ENCODE assay signal across 8 mouse cellular contexts in the genomic region with DNA sequence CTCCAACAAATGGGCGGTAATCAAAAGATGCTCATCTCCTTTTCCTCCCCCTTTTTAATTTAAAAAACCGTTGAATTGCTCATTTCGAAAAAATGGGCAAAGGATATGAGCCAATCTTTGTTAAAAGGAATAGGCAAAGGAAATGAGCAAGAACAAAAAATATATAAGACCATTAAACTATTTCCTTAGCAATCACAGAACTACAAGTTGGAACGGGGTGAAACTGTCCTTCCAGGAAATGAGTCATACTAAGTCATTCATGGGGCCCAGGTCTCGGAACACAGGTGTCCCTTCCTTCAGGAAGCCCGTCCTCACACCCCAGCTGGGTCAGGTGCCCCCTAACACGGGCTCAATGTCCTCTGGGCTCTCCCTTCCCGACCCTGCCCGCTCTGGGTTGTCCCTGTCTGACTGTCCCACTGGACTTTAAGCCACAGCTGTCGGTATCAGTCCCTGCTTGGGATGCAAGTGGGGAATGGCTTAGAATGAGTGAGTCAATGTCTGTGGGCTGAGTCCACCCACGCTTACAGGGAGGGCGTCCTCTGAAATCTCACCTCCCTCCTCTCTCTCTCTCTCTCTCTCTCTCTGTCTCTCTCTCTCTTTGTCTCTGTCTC. TPM values are rescaled to one million over a fixed set of nuclear protein-coding genes. Genes with fewer than 3 reads are reported as not detected.
DNase-seq lines count a peak whose midpoint lies in the region; ATAC-seq and TF ChIP-seq lines count a peak whose summit lies in the region.

A gene (plus strand): TSS at position 542 of the 611 bp plus-strand sequence.

- peak within 1 kb of the TSS; percentile 78 for H3K9ac ChIP-seq in heart, adult 2 months (ENCODE audit: low read depth, low read length)
- peak within 1 kb of the TSS; percentile 74 for H3K9ac ChIP-seq in midbrain, embryonic 13.5 days (replicated peaks)

- WGBS in heart, adult 2 months, result 12% methylated on average over 12 of the region's 12 CpGs
- WGBS in midbrain, embryonic 13.5 days, result 24% methylated on average over 12 of the region's 12 CpGs

- no peaks in the 10 kb centered on the region for H3K36me3 ChIP-seq in heart, adult 2 months (ENCODE audit: control insufficient read depth, insufficient read depth, low read length)
- H3K36me3 ChIP-seq in midbrain, embryonic 13.5 days, result peaks cover 14% of the 10 kb centered on the region

- peak within 1 kb of the TSS; percentile 87 for H3K4me3 ChIP-seq in heart, adult 2 months
- peak within 1 kb of the TSS; percentile 64 for H3K4me3 ChIP-seq in midbrain, embryonic 13.5 days (replicated peaks)

- peak within 1 kb of the TSS; percentile 92 for H3K27ac ChIP-seq in heart, adult 2 months
- H3K27ac ChIP-seq in midbrain, embryonic 13.5 days, result peak within 1 kb of the TSS; percentile 89

- no peak for TF ChIP-seq CTCF in heart, adult 2 months (IDR thresholded peaks at IDR 0.05)

- no peaks in the 10 kb centered on the region for H3K79me2 ChIP-seq in heart, adult 2 months (replicated peaks; ENCODE audit: control insufficient read depth, insufficient read depth, low read length)

- peak; percentile 19 for ATAC-seq in midbrain, embryonic 13.5 days

- H3K9me3 ChIP-seq in midbrain, embryonic 13.5 days, result no peaks in the 10 kb centered on the region

- peaks cover 12% of the 10 kb centered on the region for H3K4me1 ChIP-seq in heart, adult 2 months (ENCODE audit: control insufficient read depth, insufficient read depth, low read length)
- H3K4me1 ChIP-seq in midbrain, embryonic 13.5 days (replicated peaks), result peaks cover 32% of the 10 kb centered on the region

- TF ChIP-seq POLR2A in heart, adult 2 months (IDR thresholded peaks at IDR 0.05; ENCODE audit: insufficient read depth, low read depth, low read length), result no peak

- no peak for DNase-seq in adrenal gland, adult 18-20 months (ENCODE audit: low spot score in 2 of 2)
- no peak for DNase-seq in adrenal gland, adult (ENCODE audit: inconsistent age in 2 of 2, low spot score in 1 of 2)
- no peak for DNase-seq in thymus, postnatal 0 days (ENCODE audit: low spot score)
- no peak for DNase-seq in thymus, adult 18-20 months
- DNase-seq in heart, adult 2 months, result peak in 1 of 2 experiments; percentile 53
- DNase-seq in layer of hippocampus, postnatal 10 days (ENCODE audit: low spot score in 2 of 2), result no peak
- DNase-seq in c-Kit-positive CD71-positive TER-119-positive erythroid progenitor cells, embryonic 14.5 days (ENCODE audit: low spot score), result no peak

- H3K27me3 ChIP-seq in heart, adult 2 months (ENCODE audit: control insufficient read depth, insufficient read depth, low read length), result no peaks in the 10 kb centered on the region
- peaks cover 14% of the 10 kb centered on the region for H3K27me3 ChIP-seq in midbrain, embryonic 13.5 days

- intact Hi-C loops in heart, adult 2 months (cut with DNase I), result loop anchor here (2.0 to 5.0 kb wide), 2 partner anchors 16 to 117 kb away; a partner anchor contains a TSS

- TF ChIP-seq EP300 in heart, adult 2 months (IDR thresholded peaks at IDR 0.05; ENCODE audit: insufficient read depth, low read depth, low read length), result no peak

- peak within 1 kb of the TSS; percentile 69 for H3K4me2 ChIP-seq in midbrain, embryonic 13.5 days (replicated peaks)

RNA-seq across cellular contexts. Expression of the gene that starts here (rescaled TPM):
- 10 to 100 TPM; 31.2 to 41.0 TPM for total RNA-seq in adrenal gland, adult 18-20 months (2021)
- polyA plus RNA-seq in thymus, postnatal 0 days (2015; fragmentation: Nextera tagmentation; extraction: Ambion mirVana), result 59.6 and 67.1 TPM in 2 replicates
- 10 to 100 TPM; 46.8 to 48.6 TPM for total RNA-seq in heart, adult 2 months (2021)
- polyA plus RNA-seq in heart, adult 2 months (2012; rRNA removed), result 47.1 and 49.1 TPM in 2 replicates
- 10 to 100 TPM; 43.1 to 43.9 TPM for total RNA-seq in layer of hippocampus, postnatal 10 days (2021)
- polyA plus RNA-seq in midbrain, embryonic 13.5 days (2015; fragmentation: Nextera tagmentation; extraction: Ambion mirVana), result 84.1 and 91.9 TPM in 2 replicates
